Mouse (Mus musculus): ENCODE measurements around the gene Dll3. TPM values are rescaled to one million over a fixed set of nuclear protein-coding genes. Genes with fewer than 3 reads are reported as not detected.

Gene Dll3
- total RNA-seq (2015) (not detected in 2 replicates), total RNA-seq (2017) (0.25 and 0.34 TPM in 2 replicates)

DNA sequence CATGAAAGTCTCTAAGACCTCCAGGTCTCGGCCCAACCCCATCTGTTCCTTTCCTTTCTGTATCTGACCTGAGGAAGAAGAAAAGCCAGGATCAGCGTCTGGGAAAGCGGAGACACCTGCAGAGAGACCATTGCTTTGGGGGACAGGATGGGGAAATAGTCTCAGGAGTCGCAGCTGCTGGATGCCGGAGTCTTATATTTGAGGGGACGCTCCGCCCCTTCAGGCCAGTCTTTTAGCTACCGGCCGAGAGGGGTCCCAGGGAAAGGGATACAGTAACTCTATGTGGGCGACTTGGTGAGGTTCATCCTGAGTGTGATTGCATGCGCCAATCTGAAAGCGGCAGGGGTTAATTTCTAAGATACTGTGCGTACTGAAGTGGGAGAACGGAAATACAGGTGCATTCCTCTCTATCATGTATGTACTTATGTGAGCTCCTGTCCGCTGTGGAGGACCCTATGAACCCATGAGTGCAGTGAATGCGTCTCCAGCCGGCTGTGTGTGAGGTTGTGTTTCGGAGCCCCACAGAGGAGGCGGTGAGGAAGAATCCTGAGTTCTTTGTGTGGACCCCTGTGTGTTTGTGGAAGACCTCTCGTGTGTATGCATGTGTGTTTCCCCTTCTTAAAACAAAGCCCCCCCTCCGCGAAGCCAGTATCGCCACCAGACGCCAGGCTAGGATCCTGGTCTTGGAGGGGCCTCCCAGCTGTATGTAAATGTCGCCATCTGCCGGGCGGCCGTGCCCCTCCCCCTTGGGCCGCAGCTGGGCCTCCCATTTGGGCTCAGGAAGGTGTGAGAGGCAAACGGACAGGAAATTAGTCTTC lies at the start of gene Dll3:
Gene Dll3 (minus strand): TSS at position 623 of the 818 bp plus-strand sequence.
- ATAC-seq (replicated peaks; ENCODE audit: poor library complexity) = peak; percentile 67

DNA sequence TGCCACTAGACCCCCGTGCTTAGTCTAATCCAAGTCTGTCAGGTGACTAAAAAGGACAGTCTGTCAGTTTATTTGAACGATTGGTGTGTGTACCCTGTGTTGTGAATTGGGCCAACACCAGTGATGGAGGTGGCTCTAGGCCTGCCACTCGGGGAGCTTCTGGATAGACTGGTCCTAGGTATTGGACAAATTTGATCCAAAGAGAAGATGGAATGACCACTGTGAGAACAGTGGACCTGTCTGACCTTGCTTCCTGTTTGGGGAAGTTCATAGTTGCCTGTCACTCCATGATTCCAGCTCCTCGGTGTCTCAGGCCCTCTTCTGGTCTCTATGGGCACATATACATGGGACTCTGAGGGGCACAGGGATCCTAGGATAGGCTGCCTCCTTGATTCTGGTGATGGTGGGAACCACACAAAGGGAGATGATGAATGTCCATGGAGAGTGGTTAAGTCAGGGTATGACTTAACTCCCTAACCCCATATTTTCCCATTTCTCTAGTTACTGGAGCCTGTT lies 49.7 kb upstream of the Dll3 start:
- ATAC-seq (replicated peaks; ENCODE audit: poor library complexity) = peak; percentile 21

DNA sequence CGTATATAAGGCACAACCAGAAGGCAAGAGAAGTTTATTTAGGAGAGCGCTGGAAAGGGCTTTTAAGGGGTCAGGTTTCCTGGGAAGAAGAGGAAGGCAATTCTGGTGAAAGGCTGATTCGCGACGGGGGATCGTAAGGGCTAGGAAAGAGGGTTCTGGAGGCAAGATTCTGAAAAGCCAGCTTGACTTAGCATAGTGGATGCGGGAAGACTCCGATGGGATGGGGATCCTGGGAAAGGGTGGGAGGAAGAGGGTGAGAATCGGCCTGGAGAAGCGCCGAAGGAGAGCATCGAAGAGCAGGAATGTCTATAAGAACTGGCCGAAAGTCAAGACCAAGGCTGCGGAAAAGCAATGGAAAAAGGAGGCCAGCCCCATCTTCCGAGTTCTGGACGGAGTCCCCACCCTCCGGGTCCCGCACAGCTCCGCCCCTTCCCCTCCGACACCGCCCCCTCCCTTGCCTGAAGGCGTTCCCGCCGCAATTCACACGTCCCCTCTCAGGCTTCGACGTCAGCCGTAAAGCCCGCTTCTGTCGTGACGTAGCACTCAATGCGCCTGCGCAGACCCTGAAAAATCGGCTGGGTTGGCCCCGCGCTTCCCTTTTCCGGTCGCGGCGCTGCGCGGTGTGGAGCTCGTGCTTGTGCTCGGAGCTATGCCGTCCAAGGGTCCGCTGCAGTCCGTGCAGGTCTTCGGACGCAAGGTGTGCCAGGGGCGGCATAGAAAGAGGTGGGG lies 48.3 kb upstream of the Dll3 start, which contains the start of gene Rps16:
Gene Rps16 (plus strand): TSS at position 498 of the 729 bp plus-strand sequence.
- peak; percentile 92 for ATAC-seq (replicated peaks; ENCODE audit: poor library complexity)

DNA sequence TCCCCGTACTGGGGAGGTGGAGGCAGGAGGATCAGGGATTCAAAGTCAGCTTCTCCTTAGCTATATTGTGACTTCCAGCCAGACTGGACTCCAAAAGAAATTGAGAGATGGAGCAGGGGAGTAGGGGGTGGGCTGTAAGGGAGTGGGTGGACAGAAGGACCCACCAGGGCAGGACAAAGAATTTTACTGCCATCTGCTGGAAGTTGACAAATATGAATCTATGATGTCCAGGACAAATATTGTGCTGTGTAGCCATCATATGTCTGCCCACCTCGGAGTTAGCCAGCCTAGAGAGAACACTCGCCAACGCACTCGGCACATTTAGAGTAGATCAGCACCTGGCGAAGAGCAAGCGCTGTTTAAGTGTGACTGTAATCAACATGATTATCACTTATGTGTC lies 46.6 kb upstream of the Dll3 start:
- no peak for ATAC-seq (replicated peaks; ENCODE audit: poor library complexity)

DNA sequence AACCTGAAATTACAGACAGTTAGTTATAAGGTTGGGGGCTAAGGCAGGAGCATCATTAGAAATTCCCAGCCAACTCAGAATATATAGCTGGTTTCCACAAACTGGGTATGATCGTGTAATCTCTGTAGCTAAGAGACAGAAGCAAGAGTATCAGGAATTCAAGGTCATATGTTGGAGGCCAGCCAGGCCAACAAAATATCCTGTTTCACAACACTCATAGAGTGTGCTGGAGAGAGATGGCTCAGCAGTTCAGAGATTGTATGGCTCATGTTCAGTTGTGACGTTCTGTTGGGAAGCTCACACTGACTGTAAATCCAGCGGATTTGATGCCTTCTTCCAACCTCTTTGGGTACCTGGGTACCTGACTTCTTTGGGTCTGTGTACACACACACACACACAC lies 45.7 kb upstream of the Dll3 start:
- peak; percentile 32 for ATAC-seq (replicated peaks; ENCODE audit: poor library complexity)

DNA sequence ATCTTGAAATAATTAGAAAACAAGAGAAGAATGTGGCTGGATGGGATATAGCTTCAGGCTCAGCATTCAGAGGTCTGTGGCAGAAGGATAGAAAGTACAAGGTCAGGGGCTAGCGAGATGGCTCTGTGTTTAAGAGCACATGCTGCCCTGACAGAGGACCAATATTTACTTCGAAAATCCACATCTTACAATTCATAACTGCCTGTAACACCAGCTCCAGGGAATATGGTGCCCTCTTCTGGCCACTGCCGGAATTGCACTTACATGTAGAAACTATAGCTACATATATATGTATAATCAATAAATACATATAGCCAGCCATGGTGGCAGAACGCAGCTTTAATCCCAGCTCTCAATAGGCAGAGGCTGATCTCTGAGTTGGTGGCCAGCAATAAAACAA lies 42.6 kb upstream of the Dll3 start:
- peak; percentile 85 for ATAC-seq (replicated peaks; ENCODE audit: poor library complexity)

DNA sequence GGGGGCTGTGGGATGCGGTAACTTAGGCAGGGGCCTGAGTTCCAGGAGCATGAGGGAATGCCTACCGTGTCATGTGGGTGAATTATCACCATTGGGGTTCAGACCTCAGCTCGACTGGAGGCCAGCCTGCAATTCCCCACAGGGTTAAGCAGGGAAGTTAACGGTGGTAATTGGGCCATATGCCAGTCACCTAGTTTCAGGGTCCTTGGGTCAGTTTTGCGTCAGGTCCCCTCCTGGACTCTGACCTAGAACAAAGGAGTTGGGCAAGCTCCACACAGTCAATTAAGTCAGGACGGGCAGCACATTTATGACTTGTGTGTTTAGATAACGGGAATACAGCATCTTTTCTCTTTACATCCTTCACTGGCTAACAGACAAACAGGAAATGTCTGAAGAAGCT lies 39.3 kb upstream of the Dll3 start:
- ATAC-seq (replicated peaks; ENCODE audit: poor library complexity) = no peak

DNA sequence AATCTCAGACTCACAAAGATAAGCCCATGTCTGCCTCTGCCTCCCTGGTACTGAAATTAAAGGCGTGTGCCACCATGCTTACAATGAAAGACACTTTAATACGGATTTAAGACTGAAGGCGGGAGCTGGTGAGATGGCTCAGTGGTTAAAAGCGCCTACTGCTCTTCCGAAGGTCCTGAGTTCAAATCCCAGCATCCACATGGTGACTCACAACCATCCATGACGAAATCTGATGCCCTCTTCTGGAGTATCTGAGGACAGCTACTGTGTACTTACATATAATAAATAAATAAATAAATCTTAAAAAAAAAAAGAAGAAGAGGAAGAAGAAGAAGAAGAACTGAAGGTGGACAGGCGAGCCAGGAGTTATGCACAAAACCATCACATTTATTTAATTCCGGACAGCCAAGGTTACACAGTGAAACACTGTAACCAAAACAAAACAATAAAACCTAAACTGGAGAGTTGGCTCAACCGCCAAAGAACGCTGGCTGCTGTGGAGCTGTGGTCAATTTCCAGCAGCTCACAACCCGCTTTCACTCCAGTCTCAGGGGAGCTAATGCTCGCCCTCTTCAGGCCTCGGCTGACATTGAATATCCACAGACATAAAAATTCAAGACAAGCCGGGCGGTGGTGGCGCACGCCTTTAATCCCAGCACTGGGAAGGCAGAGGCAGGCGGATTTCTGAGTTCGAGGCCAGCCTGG lies 37.3 kb upstream of the Dll3 start:
- ATAC-seq (replicated peaks; ENCODE audit: poor library complexity) = peak; percentile 71

DNA sequence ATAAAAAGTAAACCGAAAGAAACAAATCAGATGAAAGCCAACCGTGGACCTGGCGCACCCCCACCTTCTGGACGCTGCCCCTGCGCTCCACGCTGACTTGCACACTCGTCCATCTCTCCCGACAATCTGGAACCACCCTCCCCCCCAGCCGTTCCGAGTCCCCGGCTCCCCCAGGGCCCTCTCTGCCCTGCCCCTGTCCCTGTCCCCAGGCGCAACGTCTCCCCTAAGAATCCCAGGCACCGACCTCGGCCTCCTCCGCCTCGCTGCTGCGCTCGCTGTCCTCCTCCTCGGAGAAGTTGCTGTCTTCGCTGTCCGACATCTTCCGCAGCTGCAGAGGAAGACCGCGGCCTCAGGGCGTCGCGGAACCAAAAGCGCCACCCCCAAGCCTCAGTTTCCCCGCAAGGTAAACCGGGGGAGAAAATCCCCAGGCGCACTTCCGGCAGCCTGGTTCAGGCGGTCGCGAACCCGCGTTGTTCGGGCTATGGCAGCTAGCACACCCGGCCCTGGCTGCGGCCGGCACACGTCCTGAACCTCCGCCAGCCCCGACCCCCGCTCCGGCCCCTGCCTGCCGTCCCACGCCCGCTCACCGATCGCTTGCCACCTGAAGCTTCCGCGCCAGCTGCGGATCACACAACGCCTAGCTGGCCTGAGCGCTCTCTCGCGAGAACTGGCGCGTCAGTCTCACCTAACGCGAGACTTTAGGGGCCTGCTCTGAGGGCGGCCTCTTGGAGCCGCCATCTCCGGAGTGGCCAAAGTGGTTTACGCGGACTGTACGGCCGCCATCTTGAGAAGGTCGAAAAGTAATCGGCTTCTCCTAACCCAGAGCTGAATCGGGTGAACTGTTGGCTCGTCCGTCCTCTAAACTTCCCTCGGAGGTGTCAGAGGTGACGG lies 36.3 kb upstream of the Dll3 start, which contains the start of gene Supt5:
Gene Supt5 (minus strand): TSS at position 639 of the 891 bp plus-strand sequence.
- ATAC-seq (replicated peaks; ENCODE audit: poor library complexity) = peak; percentile 95

DNA sequence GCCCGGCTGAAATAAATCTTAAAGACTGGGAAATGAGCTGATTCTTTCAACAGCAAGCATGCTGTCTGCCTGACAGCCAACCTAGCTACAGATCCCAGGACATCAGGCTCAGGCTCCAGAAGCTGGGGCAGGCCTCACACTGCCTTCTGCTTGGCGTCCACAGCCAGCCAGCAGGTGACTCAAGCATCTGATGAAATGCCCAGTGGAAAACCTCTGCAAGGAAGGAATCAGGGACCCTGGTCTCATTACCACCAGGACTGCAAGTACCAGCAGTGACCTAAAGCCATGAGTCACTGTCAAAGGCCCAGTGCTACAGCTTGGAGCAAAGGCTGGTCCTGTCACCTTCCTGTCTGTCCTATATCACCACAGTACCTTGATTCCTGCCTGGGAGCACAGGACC lies 33.4 kb upstream of the Dll3 start:
- no peak for ATAC-seq (replicated peaks; ENCODE audit: poor library complexity)

DNA sequence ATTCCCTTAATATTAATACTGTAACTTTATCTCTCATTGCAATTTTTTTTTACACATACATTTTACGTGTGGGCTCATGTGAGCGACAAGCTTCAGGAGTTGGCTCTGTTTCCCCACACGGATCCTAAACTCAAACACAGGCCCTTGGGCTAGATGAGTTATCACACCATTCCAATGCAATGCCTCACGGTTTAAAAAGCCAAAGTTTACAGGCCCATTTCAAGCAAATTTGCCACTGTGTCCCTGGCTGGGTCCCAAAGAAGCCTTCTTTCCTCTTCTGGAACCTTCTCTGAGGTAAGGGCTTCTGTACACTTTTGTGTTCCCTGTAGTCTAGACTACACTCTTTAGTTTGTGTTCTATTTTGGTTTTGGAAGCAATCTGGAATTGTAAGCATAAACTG lies 32.5 kb upstream of the Dll3 start:
- no peak for ATAC-seq (replicated peaks; ENCODE audit: poor library complexity)

DNA sequence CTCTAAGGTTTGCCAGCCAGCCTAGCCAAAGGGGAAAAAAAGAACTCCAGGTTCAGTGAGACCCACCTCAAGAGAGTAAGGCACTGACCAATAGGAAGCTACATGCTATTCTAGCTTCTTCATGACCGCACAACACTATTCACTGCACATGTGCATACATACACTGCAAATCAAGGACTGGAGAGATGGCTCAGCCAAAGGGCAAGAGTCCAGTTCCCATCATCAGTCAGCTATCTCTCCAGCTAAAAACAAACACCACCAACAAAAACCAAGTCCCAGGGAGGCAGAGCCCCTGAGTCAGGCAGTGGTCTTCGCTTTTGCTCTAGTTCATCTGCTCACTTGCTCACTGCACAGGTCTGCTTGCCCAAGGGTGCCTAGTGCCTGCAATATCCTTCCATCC lies 26.2 kb upstream of the Dll3 start:
- ATAC-seq (replicated peaks; ENCODE audit: poor library complexity) = no peak

DNA sequence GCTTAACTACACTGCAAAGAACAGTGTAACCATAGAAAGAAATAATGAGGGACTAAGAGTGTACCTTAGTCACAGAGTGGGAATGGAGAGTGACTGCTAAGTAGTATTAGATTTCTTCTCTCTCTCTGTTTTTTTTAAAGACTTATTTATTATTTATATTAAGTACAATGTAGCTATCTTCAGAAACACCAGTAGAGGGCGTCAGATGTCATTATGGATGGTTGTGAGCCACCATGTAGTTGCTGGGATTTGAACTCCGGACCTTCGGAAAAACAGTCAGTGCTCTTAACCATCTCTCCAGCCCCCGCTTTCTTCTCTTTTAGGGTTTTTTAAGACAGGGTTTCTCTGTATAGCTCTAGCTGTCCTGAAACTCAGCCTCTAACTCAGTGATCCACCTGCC lies 24.4 kb upstream of the Dll3 start:
- no peak for ATAC-seq (replicated peaks; ENCODE audit: poor library complexity)

DNA sequence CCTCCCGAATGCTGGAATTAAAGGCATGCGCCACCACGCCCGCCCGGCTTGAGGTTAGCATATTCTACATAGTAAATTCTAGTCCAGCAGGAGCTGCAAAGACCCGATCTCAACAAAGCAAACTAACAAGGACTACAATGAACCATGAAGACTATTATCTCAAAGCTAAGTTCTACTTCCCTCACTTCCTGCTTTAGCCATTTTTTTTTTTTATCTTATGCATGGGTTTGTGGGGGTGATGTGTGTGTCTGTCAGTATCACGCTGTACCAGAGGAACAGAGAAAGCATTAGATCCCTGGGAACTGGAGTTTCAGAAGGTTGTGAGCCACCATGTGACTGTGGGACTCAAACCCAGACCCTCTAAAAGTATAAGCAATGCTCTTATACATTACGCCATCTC lies 23.3 kb upstream of the Dll3 start:
- no peak for ATAC-seq (replicated peaks; ENCODE audit: poor library complexity)

DNA sequence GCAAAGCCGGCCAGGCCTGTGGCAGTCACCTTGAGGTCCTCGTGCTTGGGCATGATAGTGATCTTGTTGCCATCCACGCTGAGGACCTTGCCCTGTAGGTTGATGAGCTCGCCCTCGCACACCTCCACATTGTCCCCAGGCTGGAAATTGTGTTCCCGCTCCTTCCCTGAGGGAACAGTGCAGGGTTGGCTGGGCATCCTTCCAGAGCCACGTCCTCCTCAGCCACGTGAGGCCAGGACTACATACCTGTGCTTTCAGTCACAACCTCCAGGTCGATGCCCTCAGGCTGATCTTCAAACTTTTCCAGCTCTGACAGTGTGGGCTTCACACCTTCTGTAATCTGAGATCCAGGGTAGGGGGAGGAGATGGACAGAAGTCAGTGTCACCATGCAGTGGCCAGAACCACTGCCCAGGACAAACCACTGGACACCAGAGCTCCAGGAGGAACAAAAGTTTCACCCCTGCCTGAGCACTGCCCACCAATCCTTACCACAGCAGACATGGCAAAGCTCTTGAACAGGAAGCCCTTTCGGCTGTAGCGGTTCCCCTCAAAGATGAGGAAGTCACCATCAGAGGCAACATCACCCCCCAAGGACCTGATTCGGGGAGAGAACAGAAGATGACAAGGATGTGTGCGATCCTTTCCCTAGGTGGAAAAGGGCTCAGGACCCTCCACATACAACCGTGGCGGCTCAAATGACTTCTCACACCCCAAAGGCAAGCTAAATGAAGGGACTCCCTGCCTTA lies 20.1 kb upstream of the Dll3 start:
- ATAC-seq (replicated peaks; ENCODE audit: poor library complexity) = peak; percentile 88

DNA sequence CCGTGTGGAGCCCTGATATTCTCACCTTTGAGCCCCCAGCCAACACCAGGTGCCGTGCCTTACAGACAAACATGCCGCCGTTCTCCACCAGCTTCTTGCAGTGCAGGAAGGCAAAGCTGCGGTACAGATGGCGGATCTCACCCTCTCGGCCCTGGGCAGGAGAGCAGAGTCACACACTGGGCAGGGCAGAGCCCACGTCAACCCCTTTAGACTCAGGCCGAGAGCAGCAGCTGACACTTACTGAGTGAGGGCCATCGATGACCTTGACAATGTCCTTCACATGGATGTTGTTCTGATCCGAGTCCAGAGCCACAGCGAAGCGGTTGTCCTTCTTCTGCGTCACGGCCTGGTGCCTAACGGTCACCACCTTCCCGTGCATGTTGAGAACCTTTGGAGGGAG lies 16.7 kb upstream of the Dll3 start:
- ATAC-seq (replicated peaks; ENCODE audit: poor library complexity) = no peak

DNA sequence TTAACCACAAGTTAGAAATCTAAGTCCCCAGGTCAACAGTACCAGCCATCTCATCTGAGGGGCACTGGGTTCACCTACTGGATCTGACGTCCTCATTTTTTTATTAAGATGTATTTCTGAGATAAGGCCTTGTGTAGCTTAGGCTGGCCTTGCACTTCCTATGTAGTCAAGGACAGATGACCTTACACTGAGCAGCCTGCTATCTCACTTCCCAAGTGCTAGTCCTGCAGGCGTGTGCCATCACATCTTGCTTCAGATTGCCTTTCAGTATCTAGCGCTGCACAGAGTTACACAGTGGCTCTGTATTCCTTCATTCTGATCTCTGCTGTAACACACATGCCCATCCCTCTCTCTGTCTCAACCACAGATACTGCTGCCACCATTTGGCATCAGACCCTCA lies 16.0 kb upstream of the Dll3 start:
- ATAC-seq (replicated peaks; ENCODE audit: poor library complexity) = no peak

DNA sequence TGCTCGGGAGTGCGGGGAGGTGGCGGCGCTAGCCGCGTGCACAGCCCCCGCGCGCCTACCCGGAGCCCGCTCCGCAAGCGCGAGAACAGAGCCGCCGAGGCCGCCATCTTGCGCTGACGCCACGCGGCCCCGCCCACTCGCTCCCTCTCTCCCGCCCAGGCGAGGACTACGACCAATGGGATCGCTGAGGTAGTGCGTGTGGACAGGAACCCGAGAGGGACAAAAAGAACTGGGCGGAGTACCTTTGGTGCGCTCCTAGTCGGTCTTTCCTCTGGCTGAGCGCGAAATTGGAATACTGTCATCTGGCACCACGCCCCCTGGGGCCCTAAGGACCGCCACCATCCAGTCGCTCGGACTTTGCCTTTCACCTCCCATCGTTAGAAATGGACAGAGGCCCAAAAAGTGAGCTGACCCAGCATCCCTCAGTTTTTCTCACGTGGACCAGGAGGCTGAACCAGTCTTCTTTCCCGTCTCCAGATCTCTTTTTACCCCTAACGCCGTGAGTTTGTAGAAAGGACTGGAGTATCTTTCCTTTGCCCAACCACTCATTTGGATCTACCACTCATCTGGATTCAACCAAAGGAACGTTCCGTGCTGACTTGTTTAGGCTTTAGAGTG lies 10.0 kb upstream of the Dll3 start, which contains the start of gene Timm50:
Gene Timm50 (minus strand): TSS at position 147 of the 618 bp plus-strand sequence.
- ATAC-seq (replicated peaks; ENCODE audit: poor library complexity) = peak; percentile 99
